Mouse (Mus musculus): Measurements from ENCODE around the gene Zfp266. TPM values are rescaled to one million over a fixed set of nuclear protein-coding genes. Genes with fewer than 3 reads are reported as not detected.
"Not testable (repeated sequence)": the region's sequence is repeated elsewhere in the genome, so short reads cannot be mapped to it uniquely, and the experiment has no call there.

The Zfp266 gene
- total RNA-seq (2021), result 10 to 100 TPM; 15.6 to 15.8 TPM
- long read RNA-seq, experiment 1, full-length matches to known transcripts, result 6 of 10 reads
- long read RNA-seq, experiment 1, partial matches to known transcripts, result 0 of 10 reads
- long read RNA-seq, experiment 1, other reads (novel, unspliced or antisense), result 4 of 10 reads
- long read RNA-seq, experiment 2, full-length matches to known transcripts, result 4 of 10 reads
- long read RNA-seq, experiment 2, partial matches to known transcripts, result 0 of 10 reads
- long read RNA-seq, experiment 2, other reads (novel, unspliced or antisense), result 6 of 10 reads

- DNase-seq (ENCODE audit: low spot score), result peak; percentile 92
Measured at GRCm38 (mm10) chr9:20521306-20521957, at the start of gene Zfp266. Gene Zfp266 (minus strand): TSS chr9:20521417.

- not testable (repeated sequence) for DNase-seq (ENCODE audit: low spot score)
Measured at GRCm38 (mm10) chr9:20565326-20566030, 44.3 kb upstream of the Zfp266 start.

GRCm38 (mm10) chr9:20562177-20562576, 41.0 kb upstream of the Zfp266 start:
- no peak for DNase-seq (ENCODE audit: low spot score)

- no peak for DNase-seq (ENCODE audit: low spot score)
Measured at GRCm38 (mm10) chr9:20552698-20553097, 31.5 kb upstream of the Zfp266 start.

- DNase-seq (ENCODE audit: low spot score), result peak; percentile 4
Measured at GRCm38 (mm10) chr9:20551781-20552275, 30.6 kb upstream of the Zfp266 start.

- DNase-seq (ENCODE audit: low spot score), result peak; percentile 30
Measured at GRCm38 (mm10) chr9:20545151-20545550, 23.9 kb upstream of the Zfp266 start.

GRCm38 (mm10) chr9:20544070-20544821, 23.0 kb upstream of the Zfp266 start:
- DNase-seq (ENCODE audit: low spot score), result peak; percentile 76

- DNase-seq (ENCODE audit: low spot score), result no peak
Measured at GRCm38 (mm10) chr9:20543496-20543895, 22.3 kb upstream of the Zfp266 start.

- DNase-seq (ENCODE audit: low spot score), result no peak
Measured at GRCm38 (mm10) chr9:20536598-20536997, 15.4 kb upstream of the Zfp266 start.

- peak; percentile 13 for DNase-seq (ENCODE audit: low spot score)
Measured at GRCm38 (mm10) chr9:20534326-20534926, 13.2 kb upstream of the Zfp266 start.

GRCm38 (mm10) chr9:20520531-20521210, 546 bp downstream of the Zfp266 start:
- no peak for DNase-seq (ENCODE audit: low spot score)

- no peak for DNase-seq (ENCODE audit: low spot score)
Measured at GRCm38 (mm10) chr9:20519949-20520348, 1.3 kb downstream of the Zfp266 start.

GRCm38 (mm10) chr9:20518708-20519107, 2.5 kb downstream of the Zfp266 start:
- no peak for DNase-seq (ENCODE audit: low spot score)

- no peak for DNase-seq (ENCODE audit: low spot score)
Measured at GRCm38 (mm10) chr9:20517727-20518126, 3.5 kb downstream of the Zfp266 start.

- no peak for DNase-seq (ENCODE audit: low spot score)
Measured at GRCm38 (mm10) chr9:20514016-20514415, 7.2 kb downstream of the Zfp266 start.

- DNase-seq (ENCODE audit: low spot score), result no peak
Measured at GRCm38 (mm10) chr9:20512714-20513113, 8.5 kb downstream of the Zfp266 start.

GRCm38 (mm10) chr9:20511645-20512044, 9.6 kb downstream of the Zfp266 start:
- DNase-seq (ENCODE audit: low spot score), result no peak

GRCm38 (mm10) chr9:20510346-20510745, 10.9 kb downstream of the Zfp266 start:
- no peak for DNase-seq (ENCODE audit: low spot score)

- DNase-seq (ENCODE audit: low spot score), result no peak
Measured at GRCm38 (mm10) chr9:20509676-20510075, 11.5 kb downstream of the Zfp266 start.

GRCm38 (mm10) chr9:20504801-20505200, 16.4 kb downstream of the Zfp266 start:
- no peak for DNase-seq (ENCODE audit: low spot score)

Measured in gastrocnemius, adult 18-20 months (tissue).